Mouse (Mus musculus): ENCODE measurements at regions not wholly inside any gene's neighbourhood (a gene's known extent, or its start where the extent isn't known, plus 50 kb on each side); places are given as distances from the start of the nearest gene placed in this dataset.

DNA sequence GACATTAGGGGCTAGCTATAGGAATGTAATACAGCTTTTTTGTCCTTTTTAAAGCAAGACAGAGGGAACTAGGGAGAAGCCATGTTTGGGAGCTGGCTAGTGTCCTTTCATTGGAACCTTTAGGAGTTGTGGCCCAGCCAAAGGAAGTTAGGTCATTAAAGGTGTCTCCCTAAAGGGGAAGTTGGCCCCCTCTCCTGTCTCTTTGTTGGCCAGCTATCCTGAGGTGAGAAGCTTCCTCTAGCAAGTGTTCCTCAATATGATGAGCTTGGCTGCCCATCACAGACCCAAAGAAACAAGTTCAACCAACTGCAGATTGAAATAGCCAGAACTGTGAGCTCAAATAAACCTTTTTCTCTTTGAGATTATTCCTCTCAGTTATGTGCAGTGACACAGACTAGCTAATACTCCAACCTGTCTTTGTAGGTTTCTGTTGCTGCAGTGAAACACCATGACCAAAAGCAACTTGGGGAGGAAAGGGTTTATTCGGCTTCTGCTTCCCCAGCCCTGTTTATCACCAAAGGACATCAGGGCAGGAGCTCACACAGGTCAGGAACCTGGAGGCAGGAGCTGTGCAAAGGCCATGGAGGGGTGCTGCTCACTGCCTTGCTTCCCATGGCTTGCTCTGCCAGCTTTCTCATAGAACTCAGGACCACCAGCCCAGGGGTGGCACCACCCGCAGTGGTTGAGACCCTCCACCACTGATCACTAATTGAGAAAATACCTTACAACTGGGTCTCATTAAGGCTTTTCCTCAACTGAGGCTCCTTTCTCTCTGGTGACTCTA lies 94.0 kb upstream of the Ccn6 start:
- H3K27ac ChIP-seq (ENCODE audit: low read depth): no peak overlapping the region
- no peaks in the 10 kb centered on the region; the same call in 1 of the 2 replicates for H3K4me1 ChIP-seq (ENCODE audit: insufficient read depth)
- H3K4me3 ChIP-seq (ENCODE audit: low read depth, low read length): no peak overlapping the region
- no peaks in the 10 kb centered on the region for H3K27me3 ChIP-seq (ENCODE audit: insufficient read depth, low read length)
- TF ChIP-seq EP300 (IDR thresholded peaks at IDR 0.05; ENCODE audit: low read depth) (no peak), CTCF (IDR thresholded peaks at IDR 0.05; ENCODE audit: low read depth) (no peak)
- no peak overlapping the region for H3K9ac ChIP-seq (replicated peaks)
- DNase-seq (no peak), ATAC-seq (no peak)
- H3K4me2 ChIP-seq (ENCODE audit: low read depth, low read length): no peak overlapping the region
- WGBS (ENCODE audit: insufficient replicate concordance): 53% methylated on average over 2 of the region's 2 CpGs
- H3K9me3 ChIP-seq (ENCODE audit: low read length): no peaks in the 10 kb centered on the region
- no peaks in the 10 kb centered on the region for H3K36me3 ChIP-seq (replicated peaks; ENCODE audit: insufficient read depth, low read length)

DNA sequence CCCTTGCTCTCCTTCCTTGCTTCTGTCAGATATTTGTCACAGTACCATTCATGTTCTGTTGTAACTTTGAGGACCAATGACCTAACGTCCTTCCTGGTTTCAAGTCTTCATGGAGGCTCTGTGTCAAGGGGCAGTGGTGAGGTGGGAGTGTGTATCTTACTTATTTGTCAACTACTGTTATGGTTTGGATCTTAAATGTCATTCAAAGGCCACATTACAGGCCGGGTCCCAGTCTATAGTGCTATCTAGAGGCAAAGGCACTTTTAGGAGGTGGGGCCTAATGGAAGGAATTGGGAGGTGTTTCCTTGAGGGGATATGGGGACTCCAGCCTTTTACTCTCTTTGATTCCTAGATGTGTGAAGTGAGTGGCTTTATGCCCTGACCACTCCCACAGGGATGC lies 91.0 kb upstream of the Ccn6 start:
- no peak for DNase-seq

DNA sequence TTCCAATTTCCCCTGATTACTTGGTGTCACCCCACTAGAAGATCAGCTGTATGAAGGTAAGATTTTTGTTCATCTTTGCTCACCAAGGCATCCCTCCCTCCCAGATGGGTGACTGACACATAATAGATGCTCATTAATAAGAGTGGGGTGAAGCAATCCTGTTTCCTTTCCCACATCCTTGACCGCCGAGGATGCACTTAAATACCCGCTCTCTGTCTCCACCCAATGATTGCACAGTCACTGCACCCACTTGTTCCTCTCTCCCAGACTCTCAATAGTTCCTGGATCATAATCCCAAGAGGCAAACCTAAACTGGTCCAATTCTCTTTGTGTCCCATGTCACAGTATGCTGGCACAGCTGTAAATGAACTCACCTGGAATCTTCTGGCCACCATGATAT lies 86.4 kb upstream of the Ccn6 start:
- H3K36me3 ChIP-seq (replicated peaks; ENCODE audit: insufficient read depth, low read length): no peaks in the 10 kb centered on the region
- no peaks in the 10 kb centered on the region for H3K27me3 ChIP-seq (ENCODE audit: insufficient read depth, low read length)
- WGBS (ENCODE audit: insufficient replicate concordance): 49% methylated on average over 3 of the region's 3 CpGs
- no peak overlapping the region for H3K4me2 ChIP-seq (ENCODE audit: low read depth, low read length)
- H3K27ac ChIP-seq (ENCODE audit: low read depth): no peak overlapping the region
- DNase-seq (no peak), ATAC-seq (no peak)
- TF ChIP-seq CTCF (IDR thresholded peaks at IDR 0.05; ENCODE audit: low read depth): no peak
- TF ChIP-seq EP300 (IDR thresholded peaks at IDR 0.05; ENCODE audit: low read depth): no peak
- H3K9ac ChIP-seq (replicated peaks): no peak overlapping the region
- H3K4me1 ChIP-seq (ENCODE audit: insufficient read depth): no peaks in the 10 kb centered on the region
- H3K9me3 ChIP-seq (ENCODE audit: low read length): no peaks in the 10 kb centered on the region
- no peak overlapping the region for H3K4me3 ChIP-seq (ENCODE audit: low read depth, low read length)

More for the DNA sequence above, 91.0 kb upstream of the Ccn6 start:
- Histone ChIP-seq H3K9ac (replicated peaks) (no peak overlapping the region), H3K4me2 (ENCODE audit: low read depth, low read length) (no peak overlapping the region), H3K27ac (ENCODE audit: low read depth) (no peak overlapping the region), H3K4me1 (ENCODE audit: insufficient read depth) (no peaks in the 10 kb centered on the region; the same call in 1 of the 2 replicates), H3K27me3 (ENCODE audit: insufficient read depth, low read length) (no peaks in the 10 kb centered on the region), H3K36me3 (replicated peaks; ENCODE audit: insufficient read depth, low read length) (no peaks in the 10 kb centered on the region), H3K4me3 (ENCODE audit: low read depth, low read length) (no peak overlapping the region), H3K9me3 (ENCODE audit: low read length) (no peaks in the 10 kb centered on the region)
- WGBS (ENCODE audit: insufficient replicate concordance): 72% methylated on average over 2 of the region's 2 CpGs
- TF ChIP-seq CTCF (IDR thresholded peaks at IDR 0.05; ENCODE audit: low read depth) (no peak), EP300 (IDR thresholded peaks at IDR 0.05; ENCODE audit: low read depth) (no peak)
- no peak for ATAC-seq

DNA sequence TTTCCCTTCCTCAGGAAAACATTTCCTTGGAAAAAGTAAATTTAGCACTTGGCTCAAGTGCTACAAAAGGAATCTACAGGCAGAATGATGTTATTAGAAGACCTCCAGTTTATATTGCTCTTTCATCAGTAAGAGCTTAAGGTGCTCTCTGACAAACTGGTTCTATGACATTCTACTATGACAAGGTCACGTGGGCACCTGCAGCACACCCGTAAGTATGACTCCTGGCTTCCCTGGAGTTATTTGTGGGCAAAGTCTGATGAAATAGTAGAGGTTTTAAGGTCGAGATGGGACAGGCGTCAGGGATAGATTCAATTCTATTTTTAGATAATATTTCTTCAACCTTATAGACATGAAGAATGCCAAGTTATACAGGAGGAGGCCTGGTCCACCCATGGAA lies 84.9 kb upstream of the Ccn6 start:
- ATAC-seq: no peak
- WGBS (ENCODE audit: insufficient replicate concordance): 66% methylated on average over 4 of the region's 4 CpGs

DNA sequence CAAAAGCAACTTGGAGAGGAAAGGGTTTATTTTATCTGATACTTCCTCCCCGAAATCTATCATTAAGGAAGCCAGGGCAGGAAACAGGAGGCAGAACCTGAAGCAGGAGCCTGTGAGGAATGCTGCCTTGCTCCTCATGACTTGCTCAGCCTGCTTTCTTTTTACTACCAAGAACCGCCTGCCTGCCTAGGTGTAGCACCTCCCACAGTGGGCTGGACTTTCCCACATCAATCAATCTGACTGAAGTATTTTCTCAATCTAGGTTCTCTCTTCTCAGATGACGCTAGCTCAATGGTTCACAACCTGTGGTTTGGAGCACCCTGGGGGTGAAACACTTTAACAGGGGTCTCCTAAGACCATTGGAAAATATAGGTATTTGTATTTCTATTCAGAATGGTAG lies 83.4 kb upstream of the Ccn6 start:
- no peaks in the 10 kb centered on the region for H3K36me3 ChIP-seq (replicated peaks; ENCODE audit: insufficient read depth, low read length)
- H3K4me1 ChIP-seq (ENCODE audit: insufficient read depth): no peaks in the 10 kb centered on the region
- 61% methylated on average over 3 of the region's 3 CpGs for WGBS (ENCODE audit: insufficient replicate concordance)
- H3K4me2 ChIP-seq (ENCODE audit: low read depth, low read length): no peak overlapping the region
- no peak overlapping the region for H3K27ac ChIP-seq (ENCODE audit: low read depth)
- TF ChIP-seq EP300 (IDR thresholded peaks at IDR 0.05; ENCODE audit: low read depth): no peak
- no peak for TF ChIP-seq CTCF (IDR thresholded peaks at IDR 0.05; ENCODE audit: low read depth)
- DNase-seq (no peak), ATAC-seq (no peak)
- no peaks in the 10 kb centered on the region for H3K9me3 ChIP-seq (ENCODE audit: low read length)
- H3K4me3 ChIP-seq (ENCODE audit: low read depth, low read length): no peak overlapping the region
- H3K27me3 ChIP-seq (ENCODE audit: insufficient read depth, low read length): no peaks in the 10 kb centered on the region
- H3K9ac ChIP-seq (replicated peaks): no peak overlapping the region

More for the DNA sequence above, 84.9 kb upstream of the Ccn6 start:
- H3K36me3 ChIP-seq (replicated peaks; ENCODE audit: insufficient read depth, low read length): no peaks in the 10 kb centered on the region
- H3K27me3 ChIP-seq (ENCODE audit: insufficient read depth, low read length): no peaks in the 10 kb centered on the region
- no peaks in the 10 kb centered on the region for H3K4me1 ChIP-seq (ENCODE audit: insufficient read depth)
- no peak overlapping the region for H3K27ac ChIP-seq (ENCODE audit: low read depth)
- no peak for DNase-seq
- H3K9me3 ChIP-seq (ENCODE audit: low read length): no peaks in the 10 kb centered on the region
- no peak for TF ChIP-seq CTCF (IDR thresholded peaks at IDR 0.05; ENCODE audit: low read depth)
- TF ChIP-seq EP300 (IDR thresholded peaks at IDR 0.05; ENCODE audit: low read depth): no peak
- H3K4me3 ChIP-seq (ENCODE audit: low read depth, low read length): no peak overlapping the region
- H3K9ac ChIP-seq (replicated peaks): no peak overlapping the region
- no peak overlapping the region for H3K4me2 ChIP-seq (ENCODE audit: low read depth, low read length)

DNA sequence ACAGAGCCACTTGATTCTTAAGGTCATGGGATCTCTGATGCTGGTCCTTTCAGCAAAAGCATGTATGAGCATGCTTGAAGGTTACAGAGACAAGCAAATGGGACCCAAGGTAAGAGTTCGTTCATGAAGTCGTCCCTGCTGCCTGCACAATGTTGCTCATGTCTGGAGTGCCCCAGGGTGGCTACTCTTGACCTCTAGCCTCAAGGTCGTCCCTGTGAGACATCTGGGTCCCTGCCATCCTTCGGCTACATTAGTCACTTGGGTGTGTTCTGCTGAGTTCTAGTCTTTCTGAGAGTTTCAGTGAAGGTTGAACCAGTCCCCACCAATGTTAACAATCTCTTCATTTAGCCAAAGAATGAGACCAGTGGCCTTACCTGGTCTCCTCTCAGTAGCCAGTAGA lies 81.5 kb upstream of the Ccn6 start:
- no peak for TF ChIP-seq CTCF (IDR thresholded peaks at IDR 0.05; ENCODE audit: low read depth)
- TF ChIP-seq EP300 (IDR thresholded peaks at IDR 0.05; ENCODE audit: low read depth): no peak

More for the DNA sequence above, 81.5 kb upstream of the Ccn6 start:
- Histone ChIP-seq H3K36me3 (replicated peaks; ENCODE audit: insufficient read depth, low read length) (no peaks in the 10 kb centered on the region), H3K27me3 (ENCODE audit: insufficient read depth, low read length) (no peaks in the 10 kb centered on the region), H3K9me3 (ENCODE audit: low read length) (no peaks in the 10 kb centered on the region), H3K4me3 (ENCODE audit: low read depth, low read length) (no peak overlapping the region), H3K4me1 (ENCODE audit: insufficient read depth) (no peaks in the 10 kb centered on the region), H3K27ac (ENCODE audit: low read depth) (no peak overlapping the region), H3K9ac (replicated peaks) (no peak overlapping the region), H3K4me2 (ENCODE audit: low read depth, low read length) (no peak overlapping the region)
- WGBS (ENCODE audit: insufficient replicate concordance): 59% methylated on average over 4 of the region's 4 CpGs
- DNase-seq (no peak), ATAC-seq (no peak)
